Mouse (Mus musculus): ENCODE measurements around the gene Abhd17c.

The Abhd17c gene

GRCm38 (mm10) chr7:84077257-84078013, 74.3 kb downstream of the Abhd17c start:
- DNase-seq (ENCODE audit: low spot score in 2 of 2) = no peak

GRCm38 (mm10) chr7:84074266-84074665, 77.4 kb downstream of the Abhd17c start:
- DNase-seq (ENCODE audit: low spot score in 2 of 2) = no peak

DNA sequence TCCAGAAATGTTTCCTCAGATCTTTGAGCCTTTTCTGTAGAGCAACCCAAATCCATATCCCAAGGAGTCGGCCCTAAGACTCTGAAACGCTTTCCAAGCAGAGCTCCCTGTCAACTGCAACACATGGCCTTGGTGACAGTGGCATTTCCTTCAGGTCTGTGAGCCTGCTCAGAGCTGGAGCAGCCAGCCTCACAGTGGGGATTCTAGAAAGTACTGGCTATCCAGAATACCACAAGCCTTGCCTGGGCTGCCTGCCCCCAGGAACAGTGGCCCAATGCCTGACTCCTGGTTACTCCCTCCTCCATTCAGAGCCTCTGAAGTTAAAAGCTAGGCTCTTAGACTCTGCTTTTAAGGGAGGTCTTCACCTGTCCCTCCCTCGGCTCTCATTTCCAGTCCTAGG, 77.8 kb downstream of the Abhd17c start:
- no peak for DNase-seq (ENCODE audit: low spot score in 2 of 2)

DNA sequence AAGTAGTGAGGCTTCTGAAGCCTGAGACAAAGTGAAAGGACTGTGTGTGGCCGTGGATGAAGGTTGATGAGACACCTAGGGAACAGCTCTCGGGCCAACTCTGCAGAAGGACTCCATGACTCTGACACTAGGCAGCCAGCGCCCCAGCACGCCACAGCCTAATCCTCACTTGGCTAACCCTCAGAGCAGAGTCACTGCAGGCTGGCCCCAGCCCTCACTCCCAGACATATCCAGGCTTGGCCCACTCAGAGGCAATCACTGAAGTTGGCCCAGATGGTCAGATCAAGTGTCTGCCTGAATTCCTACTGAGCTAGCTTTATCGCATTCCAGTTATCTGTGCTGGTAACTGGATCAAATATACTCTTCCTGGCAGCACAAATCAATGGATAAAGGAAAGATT, 82.8 kb downstream of the Abhd17c start:
- no peak for DNase-seq (ENCODE audit: low spot score in 2 of 2)

GRCm38 (mm10) chr7:84059799-84060198, 91.9 kb downstream of the Abhd17c start:
- DNase-seq (ENCODE audit: low spot score in 2 of 2) = no peak
